Mouse (Mus musculus): Measurements from ENCODE around the gene Gm853. TPM values are rescaled to one million over a fixed set of nuclear protein-coding genes. Genes with fewer than 3 reads are reported as not detected.

The Gm853 gene
- polyA plus RNA-seq, 1 experiment from 2014 or later: not detected

DNA sequence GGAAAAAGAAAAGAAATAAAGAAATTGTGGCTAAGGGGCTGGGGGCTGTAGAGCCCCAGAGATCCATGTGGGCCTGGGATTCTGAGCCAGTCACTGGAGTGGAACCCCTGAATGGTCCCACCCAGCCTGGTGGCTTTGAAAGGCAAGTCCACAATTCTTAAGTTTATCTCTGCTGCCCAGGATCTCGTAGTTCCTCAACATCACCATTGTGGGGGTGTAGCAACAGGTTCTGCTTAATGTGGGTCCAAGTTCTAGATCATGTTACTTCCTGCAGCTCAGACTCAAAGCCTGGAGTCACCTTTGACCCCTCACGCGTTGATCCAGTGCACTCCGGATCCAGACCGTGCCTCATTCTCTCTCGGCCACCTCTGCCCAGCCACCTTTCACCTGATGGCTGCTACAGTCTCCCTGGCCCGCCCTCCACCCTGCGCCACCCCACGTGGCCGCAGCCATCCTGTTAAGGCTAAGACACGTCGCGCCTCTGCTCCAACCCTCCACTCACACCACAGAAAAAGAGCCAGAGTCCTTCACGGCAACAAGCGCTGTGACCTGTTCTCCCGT is 52.7 kb downstream of the Gm853 start:
- DNase-seq (ENCODE audit: low spot score) (no peak), ATAC-seq (no peak)
- H3K4me3 ChIP-seq (ENCODE audit: low read depth, low read length): no peak overlapping the region
- TF ChIP-seq EP300 (IDR thresholded peaks at IDR 0.05) (no peak), CTCF (IDR thresholded peaks at IDR 0.05) (no peak)
- H3K36me3 ChIP-seq (ENCODE audit: insufficient read depth, low read length): peaks cover 15% of the 10 kb centered on the region; the same call in 1 of the 2 replicates
- H3K4me1 ChIP-seq (ENCODE audit: insufficient read depth, low read depth, low read length): peaks cover 43% of the 10 kb centered on the region
- no peaks in the 10 kb centered on the region for H3K9me3 ChIP-seq (ENCODE audit: low read length)
- no peak overlapping the region for H3K27ac ChIP-seq (ENCODE audit: low read length)
- 78% methylated on average over 16 of the region's 16 CpGs for WGBS
- H3K9ac ChIP-seq (replicated peaks; ENCODE audit: low read depth): no peak overlapping the region
- H3K4me2 ChIP-seq (replicated peaks; ENCODE audit: low read depth, low read length): no peak overlapping the region
- H3K27me3 ChIP-seq (replicated peaks; ENCODE audit: insufficient read depth, low read length): no peaks in the 10 kb centered on the region

DNA sequence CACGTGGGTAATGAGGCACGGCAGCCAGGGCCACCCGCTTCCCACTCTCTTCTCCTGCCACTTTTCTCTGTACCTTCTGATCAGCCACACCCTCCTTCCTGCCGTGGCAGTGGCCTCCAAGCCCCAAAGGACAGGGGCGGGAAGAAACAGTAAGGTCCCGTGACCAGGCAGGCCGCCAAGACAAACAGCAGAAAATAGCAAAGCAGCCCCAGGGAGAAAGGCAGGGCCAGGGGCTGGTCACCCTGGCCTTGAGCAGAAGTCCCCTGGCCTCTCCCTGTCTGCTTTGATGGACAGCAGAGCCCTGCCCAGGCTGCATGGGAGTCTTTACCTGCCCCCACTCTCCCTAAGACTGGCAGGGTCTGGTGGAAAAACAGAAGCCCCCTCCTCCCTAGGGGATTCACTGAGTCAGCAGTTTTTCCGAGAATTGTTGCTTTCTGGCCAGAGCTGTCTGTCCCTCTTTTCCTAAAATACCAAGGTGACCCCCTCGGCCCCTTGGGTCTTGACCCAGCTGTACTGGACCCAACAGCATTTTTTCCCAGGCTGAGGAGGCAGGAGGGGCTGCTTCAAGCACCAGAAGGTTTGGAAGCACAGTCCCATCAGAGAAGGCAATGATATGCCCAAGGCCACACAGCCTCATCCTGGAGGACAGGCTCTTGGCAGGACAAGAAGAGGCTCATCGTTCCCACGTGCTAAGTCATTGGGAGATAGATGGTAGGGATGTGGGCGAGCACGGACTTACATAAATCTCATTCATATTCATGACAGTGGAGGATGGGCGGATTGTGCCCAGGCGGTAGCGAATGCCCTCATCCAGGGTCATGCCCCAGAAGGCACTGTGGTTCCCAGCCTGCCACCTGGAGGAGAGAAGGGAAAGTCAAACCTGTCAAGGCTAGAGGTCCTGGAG is 53.7 kb downstream of the Gm853 start:
- Histone ChIP-seq H3K36me3 (ENCODE audit: insufficient read depth, low read length) (peaks cover 15% of the 10 kb centered on the region; the same call in 1 of the 2 replicates), H3K9me3 (ENCODE audit: low read length) (no peaks in the 10 kb centered on the region), H3K27ac (ENCODE audit: low read length) (peak overlapping the region; percentile 78), H3K27me3 (replicated peaks; ENCODE audit: insufficient read depth, low read length) (no peaks in the 10 kb centered on the region), H3K9ac (replicated peaks; ENCODE audit: low read depth) (no peak overlapping the region), H3K4me3 (ENCODE audit: low read depth, low read length) (no peak overlapping the region), H3K4me2 (replicated peaks; ENCODE audit: low read depth, low read length) (peak overlapping the region; percentile 38), H3K4me1 (ENCODE audit: insufficient read depth, low read depth, low read length) (peaks cover 39% of the 10 kb centered on the region)
- ATAC-seq (peak; percentile 75), DNase-seq (ENCODE audit: low spot score) (peak; percentile 95)
- WGBS: 30% methylated on average over 15 of the region's 16 CpGs
- TF ChIP-seq CTCF (IDR thresholded peaks at IDR 0.05): peak; percentile 44
- TF ChIP-seq EP300 (IDR thresholded peaks at IDR 0.05): peak; percentile 24

DNA sequence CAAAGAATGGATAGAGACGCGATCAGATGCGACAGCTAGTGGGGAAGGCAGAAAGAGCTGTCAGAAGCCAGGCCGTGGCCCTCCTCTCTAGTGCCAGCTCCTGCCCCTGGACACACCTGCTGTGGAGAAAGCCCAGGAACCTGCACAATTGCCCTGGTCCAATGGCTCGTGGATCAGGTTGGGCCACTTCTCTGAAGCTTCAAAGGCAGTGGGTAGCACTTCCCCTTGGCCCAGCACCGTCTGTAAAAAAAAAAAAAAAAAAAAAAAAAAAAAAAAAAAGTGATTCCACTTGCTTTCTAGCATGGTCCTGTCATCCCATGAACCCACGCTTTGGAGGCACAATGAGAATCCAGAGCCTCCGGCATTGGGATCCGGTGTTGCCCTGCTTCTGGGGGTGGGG is 54.4 kb downstream of the Gm853 start:
- H3K4me1 ChIP-seq (ENCODE audit: insufficient read depth, low read depth, low read length): peaks cover 41% of the 10 kb centered on the region
- no peaks in the 10 kb centered on the region for H3K9me3 ChIP-seq (ENCODE audit: low read length)
- no peak; the same call in 1 of the 2 replicates for TF ChIP-seq EP300 (IDR thresholded peaks at IDR 0.05)
- TF ChIP-seq CTCF (IDR thresholded peaks at IDR 0.05): no peak
- ATAC-seq: peak; percentile 3
- no peak overlapping the region for H3K9ac ChIP-seq (replicated peaks; ENCODE audit: low read depth)
- no peak overlapping the region for H3K4me3 ChIP-seq (ENCODE audit: low read depth, low read length)
- peaks cover 15% of the 10 kb centered on the region; the same call in 1 of the 2 replicates for H3K36me3 ChIP-seq (ENCODE audit: insufficient read depth, low read length)
- peak; percentile 62 for DNase-seq (ENCODE audit: low spot score)
- peak overlapping the region; percentile 78 for H3K27ac ChIP-seq (ENCODE audit: low read length)
- no peaks in the 10 kb centered on the region for H3K27me3 ChIP-seq (replicated peaks; ENCODE audit: insufficient read depth, low read length)
- H3K4me2 ChIP-seq (replicated peaks; ENCODE audit: low read depth, low read length): peak overlapping the region; percentile 38
- WGBS: 28% methylated on average over 9 of the region's 9 CpGs

DNA sequence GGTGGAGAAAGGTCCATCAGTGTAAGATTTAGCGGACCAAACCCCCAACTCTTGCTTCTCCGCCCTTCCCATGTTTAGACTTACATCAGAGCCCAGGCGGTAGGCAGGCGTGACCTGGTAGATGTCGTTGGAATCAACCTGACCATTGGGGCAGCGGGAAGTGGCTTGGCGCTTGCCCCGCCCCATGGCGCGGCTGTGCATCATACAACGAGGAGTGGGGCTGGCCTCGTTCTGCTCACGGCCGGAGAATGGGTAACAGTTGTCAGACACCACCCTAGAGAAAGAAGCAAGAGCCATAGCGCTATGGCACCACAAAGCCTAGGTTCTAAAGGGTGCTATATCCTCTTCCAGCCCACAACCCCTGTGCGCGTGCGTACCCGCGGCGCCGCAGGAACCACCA is 54.9 kb downstream of the Gm853 start:
- DNase-seq (ENCODE audit: low spot score): no peak
- Histone ChIP-seq H3K4me3 (ENCODE audit: low read depth, low read length) (no peak overlapping the region), H3K4me1 (ENCODE audit: insufficient read depth, low read depth, low read length) (peaks cover 37% of the 10 kb centered on the region), H3K9me3 (ENCODE audit: low read length) (no peaks in the 10 kb centered on the region), H3K27me3 (replicated peaks; ENCODE audit: insufficient read depth, low read length) (no peaks in the 10 kb centered on the region), H3K9ac (replicated peaks; ENCODE audit: low read depth) (no peak overlapping the region), H3K27ac (ENCODE audit: low read length) (peak overlapping the region; percentile 54; the same call in 1 of the 2 replicates), H3K36me3 (ENCODE audit: insufficient read depth, low read length) (peaks cover 15% of the 10 kb centered on the region; the same call in 1 of the 2 replicates), H3K4me2 (replicated peaks; ENCODE audit: low read depth, low read length) (peak overlapping the region; percentile 38; the same call in 1 of the 2 replicates)
- no peak for ATAC-seq
- WGBS: 56% methylated on average over 22 of the region's 22 CpGs
- no peak for TF ChIP-seq CTCF (IDR thresholded peaks at IDR 0.05)
- TF ChIP-seq EP300 (IDR thresholded peaks at IDR 0.05): no peak

DNA sequence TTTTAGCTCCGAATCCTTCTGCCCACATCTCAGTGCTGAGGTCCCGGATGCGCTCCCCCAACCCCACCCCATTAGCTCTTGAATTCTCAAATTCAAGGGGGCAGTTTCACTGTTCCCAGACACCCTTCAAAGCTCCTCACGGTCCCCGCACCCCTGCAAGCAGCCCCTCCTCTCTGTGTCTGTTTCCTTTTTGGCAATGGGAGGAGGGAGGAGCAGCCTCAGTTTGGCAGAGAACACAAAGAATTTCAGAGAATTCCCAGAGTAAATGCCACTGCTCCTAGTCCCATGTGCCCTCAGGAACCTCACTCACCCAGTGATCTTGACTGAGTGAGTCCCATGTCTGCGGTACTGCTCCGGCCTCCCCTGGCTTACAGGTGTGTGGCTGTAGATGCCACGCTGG is 55.6 kb downstream of the Gm853 start:
- 0 out of 2 replicates have a peak overlapping the region, but pooled peaks have one; percentile 5 for H3K4me2 ChIP-seq (replicated peaks; ENCODE audit: low read depth, low read length)
- no peak overlapping the region for H3K4me3 ChIP-seq (ENCODE audit: low read depth, low read length)
- H3K9ac ChIP-seq (replicated peaks; ENCODE audit: low read depth): no peak overlapping the region
- H3K27me3 ChIP-seq (replicated peaks; ENCODE audit: insufficient read depth, low read length): no peaks in the 10 kb centered on the region
- H3K27ac ChIP-seq (ENCODE audit: low read length): no peak overlapping the region
- H3K9me3 ChIP-seq (ENCODE audit: low read length): no peaks in the 10 kb centered on the region
- ATAC-seq (no peak), DNase-seq (ENCODE audit: low spot score) (no peak)
- H3K4me1 ChIP-seq (ENCODE audit: insufficient read depth, low read depth, low read length): peaks cover 34% of the 10 kb centered on the region
- no peak for TF ChIP-seq CTCF (IDR thresholded peaks at IDR 0.05)
- 48% methylated on average over 8 of the region's 8 CpGs for WGBS
- peaks cover 15% of the 10 kb centered on the region; the same call in 1 of the 2 replicates for H3K36me3 ChIP-seq (ENCODE audit: insufficient read depth, low read length)

DNA sequence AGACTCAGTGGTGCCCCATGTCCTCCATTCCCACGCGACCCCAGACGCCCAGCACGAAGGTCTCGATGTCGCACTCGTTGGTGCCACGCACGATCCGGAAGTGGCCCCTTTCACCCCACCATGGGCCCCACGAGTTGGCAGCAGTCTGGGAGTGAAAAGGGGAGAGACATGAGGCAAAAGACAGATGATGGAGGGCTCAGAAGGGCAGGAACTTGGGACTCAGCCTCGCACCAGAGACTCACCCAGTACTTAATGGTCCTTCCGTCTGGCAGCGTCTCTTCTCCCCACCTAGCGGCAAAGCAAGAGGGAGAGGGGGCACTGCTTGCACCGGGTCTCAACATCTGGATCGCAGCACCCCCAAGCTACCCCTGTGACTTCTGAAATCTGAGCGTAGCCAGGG is 56.1 kb downstream of the Gm853 start:
- DNase-seq (ENCODE audit: low spot score): no peak
- Histone ChIP-seq H3K9ac (replicated peaks; ENCODE audit: low read depth) (no peak overlapping the region), H3K4me1 (ENCODE audit: insufficient read depth, low read depth, low read length) (peaks cover 29% of the 10 kb centered on the region), H3K9me3 (ENCODE audit: low read length) (no peaks in the 10 kb centered on the region), H3K4me2 (replicated peaks; ENCODE audit: low read depth, low read length) (0 out of 2 replicates have a peak overlapping the region, but pooled peaks have one; percentile 5), H3K4me3 (ENCODE audit: low read depth, low read length) (no peak overlapping the region), H3K27ac (ENCODE audit: low read length) (no peak overlapping the region), H3K27me3 (replicated peaks; ENCODE audit: insufficient read depth, low read length) (no peaks in the 10 kb centered on the region), H3K36me3 (ENCODE audit: insufficient read depth, low read length) (peaks cover 15% of the 10 kb centered on the region; the same call in 1 of the 2 replicates)
- TF ChIP-seq CTCF (IDR thresholded peaks at IDR 0.05): no peak
- TF ChIP-seq EP300 (IDR thresholded peaks at IDR 0.05): no peak
- ATAC-seq: no peak
- WGBS: 77% methylated on average over 18 of the region's 18 CpGs

Measured in lung, postnatal 0 days (tissue).